Mouse (Mus musculus) mouse trophoblast stem cell (cell line): Measurements from ENCODE around the gene Slc41a1.
"Not testable (repeated sequence)": the region's sequence is repeated elsewhere in the genome, so short reads cannot be mapped to it uniquely, and the experiment has no call there.

Experiments
- in situ Hi-C, 2 experiments: fragments of 300-500 bp; cut with MseI, MboI; formaldehyde crosslinking; loops; 2 replicates in 1 of 2; 3 replicates in 1 of 2; pipeline ENCODE4 v1.15.1; 2025

The Slc41a1 gene

GRCm38 (mm10) chr1:131827207-131827786, at the start of gene Slc41a1:
Gene Slc41a1, plus strand, starts transcription at chr1:131827493.
- in situ Hi-C loops: no loop called here

- in situ Hi-C loops: no loop called here
Observed at GRCm38 (mm10) chr1:131794591-131794990, 32.7 kb upstream of the Slc41a1 start.

- in situ Hi-C loops: no loop called here
Observed at GRCm38 (mm10) chr1:131795171-131795570, 32.1 kb upstream of the Slc41a1 start.

GRCm38 (mm10) chr1:131797202-131797909, 29.9 kb upstream of the Slc41a1 start, which contains the start of gene Pm20d1:
Gene Pm20d1, plus strand, starts transcription at chr1:131797381.
- in situ Hi-C loops: no loop called here

GRCm38 (mm10) chr1:131800001-131800400, 27.3 kb upstream of the Slc41a1 start:
- in situ Hi-C loops: no loop called here

GRCm38 (mm10) chr1:131801071-131801470, 26.2 kb upstream of the Slc41a1 start:
- in situ Hi-C loops: no loop called here

- in situ Hi-C loops: no loop called here
Observed at GRCm38 (mm10) chr1:131802652-131803051, 24.6 kb upstream of the Slc41a1 start.

- in situ Hi-C loops: no loop called here
Observed at GRCm38 (mm10) chr1:131804166-131804565, 23.1 kb upstream of the Slc41a1 start.

GRCm38 (mm10) chr1:131808986-131809385, 18.3 kb upstream of the Slc41a1 start:
- in situ Hi-C loops: no loop called here

- in situ Hi-C loops: no loop called here
Observed at GRCm38 (mm10) chr1:131809651-131810050, 17.6 kb upstream of the Slc41a1 start.

- in situ Hi-C loops: no loop called here
Observed at GRCm38 (mm10) chr1:131811393-131811792, 15.9 kb upstream of the Slc41a1 start.

GRCm38 (mm10) chr1:131812006-131812405, 15.3 kb upstream of the Slc41a1 start:
- in situ Hi-C loops: no loop called here

GRCm38 (mm10) chr1:131812631-131813295, 14.5 kb upstream of the Slc41a1 start:
- in situ Hi-C loops: no loop called here

- in situ Hi-C loops: no loop called here
Observed at GRCm38 (mm10) chr1:131813731-131814130, 13.6 kb upstream of the Slc41a1 start.

- in situ Hi-C loops: no loop called here
Observed at GRCm38 (mm10) chr1:131814191-131814590, 13.1 kb upstream of the Slc41a1 start.

GRCm38 (mm10) chr1:131816886-131817285, 10.4 kb upstream of the Slc41a1 start:
- in situ Hi-C loops: no loop called here

- in situ Hi-C loops: not testable (repeated sequence)
Observed at GRCm38 (mm10) chr1:131820353-131820752, 6.9 kb upstream of the Slc41a1 start.

GRCm38 (mm10) chr1:131820887-131821328, 6.4 kb upstream of the Slc41a1 start:
- in situ Hi-C loops: no loop called here

GRCm38 (mm10) chr1:131822292-131822691, 5.0 kb upstream of the Slc41a1 start:
- in situ Hi-C loops: no loop called here

GRCm38 (mm10) chr1:131822856-131823492, 4.3 kb upstream of the Slc41a1 start:
- in situ Hi-C loops: no loop called here

- in situ Hi-C loops: no loop called here
Observed at GRCm38 (mm10) chr1:131823563-131823962, 3.7 kb upstream of the Slc41a1 start.

GRCm38 (mm10) chr1:131824528-131825181, 2.6 kb upstream of the Slc41a1 start:
- in situ Hi-C loops: no loop called here
